Mouse (Mus musculus) cerebellum, adult 11 months (tissue): ENCODE results near the gene Pebp1.
"Not testable (repeated sequence)": the region's sequence is repeated elsewhere in the genome, so short reads cannot be mapped to it uniquely, and the experiment has no call there.

Source experiments
- DNase-seq: peaks from one replicate; pipeline ENCODE4 v3.0.0; 2022

Pebp1 gene

DNA sequence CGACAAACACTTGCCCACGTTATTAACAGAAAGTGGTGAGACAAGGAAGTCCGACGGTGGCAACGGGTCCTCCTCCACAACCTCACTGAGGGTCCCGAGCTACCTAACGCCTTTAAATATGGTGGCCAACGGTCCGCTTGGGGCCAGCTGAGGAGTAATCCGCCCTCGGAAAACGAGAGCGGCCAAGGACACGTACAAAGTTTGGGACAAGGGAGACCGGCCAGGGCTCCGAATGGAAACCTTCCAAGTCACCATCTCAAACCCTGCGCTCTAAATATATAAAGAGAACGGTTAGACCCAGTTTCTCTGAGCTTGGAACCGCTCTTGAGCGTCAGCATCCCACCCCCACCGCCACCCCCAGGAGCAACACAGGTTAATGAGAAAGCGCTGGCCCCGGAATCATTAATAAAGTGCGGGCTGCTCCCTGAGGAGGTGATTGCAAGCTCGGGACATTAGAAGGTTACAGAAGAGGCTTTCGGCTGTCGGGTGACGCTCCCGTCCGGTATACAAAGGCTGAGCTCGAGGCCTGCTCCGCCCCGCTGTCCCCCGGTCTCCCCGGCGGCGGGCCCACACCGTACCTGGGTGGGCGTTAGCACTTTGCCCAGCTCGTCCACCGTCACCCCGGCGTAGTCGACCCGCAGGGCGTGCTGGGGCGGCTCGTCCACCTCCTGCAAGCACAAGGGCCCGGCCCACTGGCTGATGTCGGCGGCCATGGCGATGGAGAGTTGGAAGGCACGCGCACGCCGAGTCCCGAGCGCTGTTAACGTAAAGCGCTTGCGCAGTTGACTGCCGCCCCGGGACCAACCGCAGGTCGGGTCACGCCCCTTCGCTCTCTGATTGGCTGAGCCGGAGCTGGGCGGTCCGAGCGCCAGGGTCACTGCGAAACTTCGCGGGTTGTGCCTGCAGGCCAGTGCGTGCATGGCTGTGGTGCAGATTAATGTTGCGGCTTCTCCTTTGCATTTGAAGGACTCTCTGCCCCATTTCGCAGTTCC is at the start of gene Pebp1:
TSS of gene Pebp1 (minus strand) at position 795 of the 992 bp plus-strand sequence.
- peak; percentile 95 for DNase-seq

DNA sequence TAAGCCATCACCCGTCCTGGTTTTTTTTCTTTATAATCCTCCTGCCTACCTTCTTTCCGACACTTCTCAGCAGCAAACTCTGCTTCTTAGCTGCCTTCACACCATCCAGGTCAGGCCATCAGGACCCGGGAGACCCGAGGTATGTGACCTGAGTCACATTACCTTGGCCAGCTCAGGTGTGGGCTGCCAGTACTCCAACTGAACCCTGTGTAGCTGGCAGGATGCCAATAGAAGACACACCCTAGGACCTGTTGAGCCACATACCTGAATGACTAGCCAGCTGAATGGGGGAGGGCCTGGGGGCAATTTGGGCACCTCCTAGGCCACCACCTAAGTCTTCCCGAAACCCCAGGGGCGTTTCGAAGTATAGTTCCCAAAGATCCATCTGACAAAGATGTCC is 43.0 kb upstream of the Pebp1 start:
- no peak for DNase-seq

- no peak for DNase-seq
Measured at GRCm38 (mm10) chr5:117326408-117326807, 39.0 kb upstream of the Pebp1 start.

DNA sequence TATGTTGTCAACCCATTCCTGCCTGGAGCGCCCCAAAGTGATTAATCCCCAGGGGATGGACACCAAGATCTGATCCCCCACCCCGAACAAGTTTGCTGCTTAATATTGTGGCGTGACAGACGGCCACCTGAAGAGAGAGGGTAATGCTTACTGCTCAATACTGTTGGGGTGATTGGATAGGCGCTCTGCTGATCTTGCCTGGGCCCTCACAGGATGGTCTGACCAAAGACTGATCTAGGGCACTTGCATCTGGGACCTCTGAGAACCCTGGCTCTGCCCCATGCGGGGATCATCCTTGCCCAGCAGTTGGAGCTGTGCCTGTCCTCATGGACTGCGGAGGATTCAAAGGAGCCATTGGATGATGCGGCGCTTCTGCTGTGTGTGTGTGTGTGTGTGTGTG is 36.3 kb upstream of the Pebp1 start:
- no peak for DNase-seq

DNA sequence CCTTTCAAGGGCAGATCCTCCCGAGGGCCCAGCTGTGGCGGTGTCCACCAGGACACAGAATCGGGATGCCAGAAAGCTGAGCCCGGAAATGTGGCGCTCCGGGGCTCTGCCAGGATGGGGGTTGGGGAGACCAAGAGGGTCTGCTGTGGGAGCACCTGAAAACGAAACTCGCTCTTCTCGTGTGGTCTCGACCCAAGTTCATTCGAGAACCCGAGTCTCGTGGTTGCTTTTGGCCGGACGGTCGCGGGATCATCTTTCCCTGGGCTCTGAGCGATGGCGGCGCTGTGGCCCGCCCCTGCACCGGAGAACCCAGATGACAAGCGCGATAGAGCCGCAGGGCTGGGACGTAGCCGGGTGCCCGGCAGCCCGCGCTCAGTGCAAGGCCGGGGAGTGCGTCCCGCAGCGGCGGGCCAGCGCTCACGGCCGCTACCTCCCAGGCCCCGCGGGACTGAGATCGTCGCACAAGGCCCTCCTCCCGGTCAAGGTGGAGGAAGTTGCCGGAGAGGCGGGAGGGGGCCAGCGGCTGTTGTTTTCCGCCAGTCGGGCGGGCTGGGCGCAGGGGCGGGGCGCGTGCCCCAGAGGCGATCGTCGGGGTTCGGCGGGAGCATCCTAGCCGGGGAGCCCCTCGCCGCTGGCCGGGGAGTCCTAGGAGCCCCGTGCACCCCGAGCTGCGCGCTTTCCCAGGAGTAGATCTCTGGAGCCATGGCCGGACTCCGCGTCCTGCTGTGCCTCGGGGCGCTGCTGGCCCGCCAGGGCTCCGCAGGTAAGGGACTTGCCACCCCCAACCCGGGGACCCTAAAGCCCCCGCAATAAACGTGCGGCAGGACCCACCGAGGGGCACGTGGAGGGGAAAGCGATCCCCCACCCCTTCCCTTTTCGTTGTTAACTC is 31.6 kb upstream of the Pebp1 start, which contains the start of gene Vsig10:
TSS of gene Vsig10 (plus strand) at position 343 of the 889 bp plus-strand sequence.
- peak; percentile 38 for DNase-seq

GRCm38 (mm10) chr5:117314587-117315428 is 27.4 kb upstream of the Pebp1 start:
- no peak for DNase-seq

GRCm38 (mm10) chr5:117313909-117314308 is 26.5 kb upstream of the Pebp1 start:
- DNase-seq: no peak

- no peak for DNase-seq
Measured at GRCm38 (mm10) chr5:117313420-117313819, 26.0 kb upstream of the Pebp1 start.

DNA sequence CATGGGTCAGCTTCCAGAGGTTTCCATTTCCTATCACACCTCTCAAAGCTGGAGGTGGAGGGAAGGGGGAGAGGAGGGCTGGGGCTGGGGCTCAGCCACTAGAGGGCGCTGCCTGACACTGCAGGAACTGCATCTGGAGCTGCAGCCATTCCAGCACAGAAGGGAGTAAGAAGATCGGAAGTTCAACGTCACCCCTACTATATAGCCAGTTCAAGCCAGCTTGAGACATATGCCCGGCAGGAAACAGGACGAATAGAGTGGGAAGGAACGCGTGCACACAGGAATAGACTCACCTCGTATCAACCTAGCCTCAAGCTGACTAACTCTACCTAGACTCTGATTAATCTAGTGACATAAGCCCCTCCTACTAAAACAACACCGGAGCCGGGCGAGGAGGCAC is 20.3 kb upstream of the Pebp1 start:
- peak; percentile 40 for DNase-seq

- DNase-seq: no peak
Measured at GRCm38 (mm10) chr5:117306826-117307225, 19.4 kb upstream of the Pebp1 start.

GRCm38 (mm10) chr5:117305754-117306153 is 18.3 kb upstream of the Pebp1 start:
- DNase-seq: no peak

- DNase-seq: peak; percentile 54
Measured at GRCm38 (mm10) chr5:117304947-117305346, 17.5 kb upstream of the Pebp1 start.

- no peak for DNase-seq
Measured at GRCm38 (mm10) chr5:117303691-117304579, 16.5 kb upstream of the Pebp1 start.

GRCm38 (mm10) chr5:117302899-117303298 is 15.5 kb upstream of the Pebp1 start:
- no peak for DNase-seq

DNA sequence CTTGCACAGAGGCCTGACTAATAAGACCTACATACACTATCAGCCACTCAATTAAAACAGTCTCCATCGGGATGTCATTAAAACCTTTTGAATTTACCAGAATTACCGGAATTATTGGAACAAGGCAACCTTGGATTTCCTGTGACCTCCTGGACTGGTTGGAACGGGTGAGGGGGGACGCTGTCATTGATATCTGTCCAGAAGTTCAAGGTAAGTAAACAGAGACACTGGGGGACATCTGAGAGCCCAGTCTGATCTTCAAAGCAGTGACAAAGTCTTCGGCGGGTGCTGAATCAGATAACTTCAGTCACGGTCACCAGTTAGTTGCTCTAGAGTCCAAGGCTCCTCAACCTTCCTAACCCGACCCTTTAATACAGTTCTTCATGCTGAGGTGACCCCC is 7.6 kb upstream of the Pebp1 start:
- no peak for DNase-seq

GRCm38 (mm10) chr5:117293776-117294175 is 6.4 kb upstream of the Pebp1 start:
- DNase-seq: not testable (repeated sequence)

DNA sequence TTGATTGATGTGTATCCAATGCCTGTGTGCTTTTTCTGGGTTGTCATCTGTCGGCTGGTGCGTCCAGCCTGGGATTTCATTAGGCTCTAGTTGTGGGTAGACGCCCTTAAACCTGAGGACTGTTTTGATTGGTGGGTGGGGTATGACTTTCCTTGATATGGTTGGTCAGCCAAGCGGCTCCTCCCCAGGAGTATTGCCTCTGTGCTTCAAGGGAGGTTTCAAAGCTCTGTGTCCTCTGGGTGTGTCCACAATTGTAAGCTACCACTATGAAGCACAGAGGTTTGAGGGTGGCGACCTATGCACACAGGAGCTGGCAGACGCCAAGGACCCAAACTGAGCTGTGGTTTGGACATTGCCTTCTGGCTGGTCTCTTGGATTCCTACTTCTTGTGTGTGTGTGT is 5.1 kb upstream of the Pebp1 start:
- no peak for DNase-seq

GRCm38 (mm10) chr5:117291312-117291711 is 3.9 kb upstream of the Pebp1 start:
- no peak for DNase-seq

- DNase-seq: no peak
Measured at GRCm38 (mm10) chr5:117290081-117290480, 2.7 kb upstream of the Pebp1 start.

DNA sequence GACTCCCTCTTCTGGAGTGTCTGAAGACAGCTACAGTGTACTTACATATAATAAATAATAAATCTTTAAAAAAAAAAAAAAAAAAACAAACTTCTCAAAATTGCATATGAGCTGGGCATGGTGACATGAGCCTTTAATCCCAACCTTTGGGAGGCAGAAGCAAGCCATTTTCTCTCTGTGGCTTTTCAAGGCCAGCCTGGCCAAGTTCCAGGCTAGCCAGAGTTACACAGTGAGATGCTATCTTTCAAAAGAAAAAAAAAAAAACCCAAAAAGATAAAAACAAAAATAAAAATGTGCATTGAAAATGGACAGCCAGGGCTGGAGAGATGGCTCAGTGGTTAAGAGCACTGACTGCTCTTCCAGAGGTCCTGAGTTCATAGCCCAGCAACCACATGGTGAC is 2.2 kb upstream of the Pebp1 start:
- DNase-seq: no peak

GRCm38 (mm10) chr5:117286286-117286685 is 1.1 kb downstream of the Pebp1 start:
- no peak for DNase-seq
